Mouse (Mus musculus): ENCODE measurements around the gene Kbtbd6. TPM values are rescaled to one million over a fixed set of nuclear protein-coding genes. Genes with fewer than 3 reads are reported as not detected.

Kbtbd6 gene
- polyA plus RNA-seq, 1 experiment from 2014 or later: 3.5 TPM

Other genes with a start within 250 kb of the Kbtbd6 start
- 0.14 TPM in 1 of 2 replicates, not detected in the other for gene Zfp957, start 204.5 kb upstream of the Kbtbd6 start, polyA plus RNA-seq (2015; fragmentation: Nextera tagmentation; extraction: Ambion mirVana)
- 28.7 and 29.7 TPM in 2 replicates for gene Rgcc, start 150.2 kb upstream of the Kbtbd6 start, polyA plus RNA-seq (2015; fragmentation: Nextera tagmentation; extraction: Ambion mirVana)
- 46.1 and 46.8 TPM in 2 replicates for gene Naa16, start 61.1 kb upstream of the Kbtbd6 start, polyA plus RNA-seq (2015; fragmentation: Nextera tagmentation; extraction: Ambion mirVana)
- 10.5 and 11.3 TPM in 2 replicates for gene Mtrf1, start 54.1 kb upstream of the Kbtbd6 start, polyA plus RNA-seq (2015; fragmentation: Nextera tagmentation; extraction: Ambion mirVana)
- gene Kbtbd7, start 25.3 kb upstream of the Kbtbd6 start, polyA plus RNA-seq (2015; fragmentation: Nextera tagmentation; extraction: Ambion mirVana): 11.5 and 11.8 TPM in 2 replicates
- 13.7 and 14.7 TPM in 2 replicates for gene Elf1, start 29.4 kb downstream of the Kbtbd6 start, polyA plus RNA-seq (2015; fragmentation: Nextera tagmentation; extraction: Ambion mirVana)
- gene Wbp4, start 29.7 kb downstream of the Kbtbd6 start, polyA plus RNA-seq (2015; fragmentation: Nextera tagmentation; extraction: Ambion mirVana): 40.8 and 41.2 TPM in 2 replicates
- 122 and 131 TPM in 2 replicates for gene Sugt1, start 135.9 kb downstream of the Kbtbd6 start, polyA plus RNA-seq (2015; fragmentation: Nextera tagmentation; extraction: Ambion mirVana)
- gene Cnmd, start 210.3 kb downstream of the Kbtbd6 start, polyA plus RNA-seq (2015; fragmentation: Nextera tagmentation; extraction: Ambion mirVana): 2.4 and 2.9 TPM in 2 replicates